Mouse (Mus musculus) liver, adult 2 months (tissue): ENCODE measurements around the gene Sv2c.

Source experiments
- CTCF ChIP-seq: fragments of 200-500 bp; IDR thresholded peaks from 2 replicates; pipeline ENCODE4 v1.5.1; 2011; ENCODE audit warnings: low read depth, low read length, control low read depth
- POLR2A ChIP-seq: fragments of 200-500 bp; IDR thresholded peaks from 2 replicates; pipeline ENCODE4 v1.6.1; 2011; ENCODE audit warnings: low read length, control low read depth; ENCODE audit not compliant: insufficient read depth; ENCODE audit errors: extremely low read depth

DNA sequence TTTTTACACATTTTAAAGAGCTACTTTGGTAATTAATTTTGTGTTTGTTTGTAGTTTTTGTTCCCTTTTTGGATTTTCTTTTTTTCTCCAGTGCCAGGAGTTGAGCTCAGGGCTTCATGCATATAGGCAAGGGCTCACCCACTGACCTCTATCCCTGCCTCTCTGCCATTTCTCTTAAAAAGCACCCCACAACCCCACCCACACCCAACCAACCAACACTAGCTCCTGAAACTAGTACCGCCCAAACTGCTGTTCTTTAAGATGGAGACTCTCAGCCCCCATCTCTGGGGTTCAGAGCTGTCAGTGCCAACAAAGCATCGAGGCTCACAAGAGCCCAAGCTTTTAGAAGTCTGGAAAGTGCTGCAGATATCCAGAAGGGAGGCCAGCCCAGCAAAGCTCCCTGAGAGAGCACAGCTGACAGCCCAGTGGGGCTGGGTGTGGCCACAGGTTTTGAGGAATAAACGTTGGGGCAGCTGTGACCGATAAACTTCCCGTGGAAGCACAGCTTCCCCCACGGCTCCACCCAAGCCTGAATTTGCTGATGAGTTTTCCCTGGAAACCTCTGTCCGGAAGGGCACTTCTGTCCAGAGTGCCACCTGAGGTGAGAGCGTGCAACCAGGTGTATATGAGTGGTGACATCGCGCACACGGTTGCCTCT is 181.8 kb downstream of the Sv2c start:
- TF ChIP-seq CTCF (no peak), POLR2A (no peak)
